Mouse (Mus musculus) G1E (cell line): ENCODE measurements around the gene Gramd1b.

Experiments used
- CTCF ChIP-seq: IDR thresholded peaks from 2 replicates; pipeline ENCODE4 v1.5.1; 2012; ENCODE audit warnings: low read depth, low read length, inconsistent platforms, mixed read lengths
- GATA1 ChIP-seq: IDR thresholded peaks from 2 replicates; pipeline ENCODE4 v1.6.1; 2012; ENCODE audit warnings: borderline replicate concordance, low read length, inconsistent platforms, mixed read lengths
- GATA2 ChIP-seq: IDR thresholded peaks from 2 replicates; pipeline ENCODE4 v1.6.1; 2012; ENCODE audit warnings: low read depth, low read length, inconsistent platforms, borderline replicate concordance
- POLR2AphosphoS5 ChIP-seq: IDR thresholded peaks from 2 replicates; pipeline ENCODE4 v1.6.1; 2012; ENCODE audit warnings: low read depth, low read length, inconsistent platforms; ENCODE audit not compliant: insufficient replicate concordance
- TAL1 ChIP-seq: conservative IDR thresholded peaks from 2 replicates; pipeline ENCODE4 v1.6.1; 2012; ENCODE audit warnings: low read depth, low read length, inconsistent platforms, mixed read lengths

DNA sequence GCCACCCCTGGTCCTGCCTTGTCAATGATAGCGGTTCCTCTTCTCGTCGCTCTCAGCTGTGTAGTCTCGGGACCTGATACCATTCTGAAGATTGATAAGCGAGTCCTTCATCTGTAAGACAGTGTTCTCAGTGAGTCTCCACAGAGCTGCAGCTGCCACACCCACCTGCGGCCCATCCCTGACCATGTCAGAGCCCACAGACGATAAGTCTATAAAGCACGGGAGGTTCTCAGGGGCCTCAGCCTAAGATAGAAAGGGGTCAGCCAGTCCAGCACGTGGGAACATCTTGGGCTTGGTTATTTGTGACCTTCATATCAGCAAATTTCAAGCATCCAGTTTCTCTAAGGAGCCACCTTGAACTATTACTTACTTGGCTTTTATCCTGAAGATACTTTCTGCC is 233.2 kb downstream of the Gramd1b start:
- TF ChIP-seq CTCF (no peak), POLR2AphosphoS5 (no peak), GATA1 (no peak), TAL1 (no peak), GATA2 (no peak)
